Mouse (Mus musculus) bone marrow, adult 2 months (tissue): ENCODE data around the gene Hnrnpdl.

Experiments used
- CTCF ChIP-seq: fragments of 200-500 bp; IDR thresholded peaks from 2 replicates; pipeline ENCODE4 v1.5.1; 2011; ENCODE audit warnings: low read length, control low read depth; ENCODE audit not compliant: control insufficient read depth, insufficient read depth
- POLR2A ChIP-seq: fragments of 200-500 bp; IDR thresholded peaks from 2 replicates; pipeline ENCODE4 v1.6.1; 2011; ENCODE audit warnings: low read depth, mild to moderate bottlenecking, control low read depth, low read length, borderline replicate concordance; ENCODE audit not compliant: control insufficient read depth

DNA sequence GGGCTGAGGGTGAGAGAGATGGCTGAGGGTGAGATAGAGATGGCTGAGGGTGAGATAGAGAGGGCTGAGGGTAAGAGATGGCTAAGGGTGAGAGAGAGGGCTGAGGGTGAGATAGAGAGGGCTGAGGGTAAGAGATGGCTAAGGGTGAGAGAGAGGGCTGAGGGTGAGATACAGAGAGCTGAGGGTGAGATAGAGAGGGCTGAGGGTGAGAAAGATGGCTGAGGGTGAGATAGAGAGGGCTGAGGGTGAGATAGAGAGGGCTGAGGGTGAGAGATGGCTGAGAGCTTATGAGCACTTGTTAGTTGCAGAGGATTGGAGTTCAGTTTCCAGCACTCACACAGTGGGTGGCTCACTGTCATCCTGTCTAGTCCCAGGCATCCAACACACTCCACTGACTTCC, 19.4 kb downstream of the Hnrnpdl start:
- no peak for TF ChIP-seq CTCF
- no peak for TF ChIP-seq POLR2A
